Mouse (Mus musculus) lung, embryonic 14.5 days (tissue): ENCODE measurements around the gene Rnls. TPM values are rescaled to one million over a fixed set of nuclear protein-coding genes. Genes with fewer than 3 reads are reported as not detected.

ENCODE experiments used
- ATAC-seq: fragments of 200-750 bp; cut with Nextera tagmentation; 2 replicates; pipeline ENCODE4 v1.8.0; 2017; ENCODE audit warnings: mild to moderate bottlenecking, moderate TSS enrichment, moderate library complexity; ENCODE audit not compliant: insufficient read depth
- DNase-seq: peaks from one replicate; pipeline ENCODE4 v3.0.0-alpha.2; 2015
- H3K27ac ChIP-seq: fragments of 300-500 bp; sonication (generic); 2 replicates; pipeline ENCODE4 v1.5.1; 2014; ENCODE audit warnings: low read depth, mild to moderate bottlenecking, moderate library complexity
- H3K27me3 ChIP-seq: fragments of 300-500 bp; sonication (generic); 2 replicates; pipeline ENCODE4 v1.6.1; 2014; ENCODE audit warnings: low read length, control low read depth; ENCODE audit not compliant: insufficient read depth
- H3K36me3 ChIP-seq: fragments of 300-500 bp; sonication (generic); 2 replicates; pipeline ENCODE4 v1.6.1; 2014; ENCODE audit warnings: control low read depth; ENCODE audit not compliant: insufficient read depth
- H3K4me1 ChIP-seq: fragments of 300-500 bp; sonication (generic); 2 replicates; pipeline ENCODE4 v1.6.1; 2014; ENCODE audit warnings: antibody characterized with exemption, control low read depth; ENCODE audit not compliant: insufficient read depth
- H3K4me2 ChIP-seq: fragments of 300-500 bp; sonication (generic); 2 replicates; pipeline ENCODE4 v1.6.1; 2014; ENCODE audit warnings: mild to moderate bottlenecking
- H3K4me3 ChIP-seq: fragments of 300-500 bp; sonication (generic); 2 replicates; pipeline ENCODE4 v1.5.1; 2014; ENCODE audit warnings: low read depth, low read length
- H3K9ac ChIP-seq: fragments of 300-500 bp; sonication (generic); 2 replicates; pipeline ENCODE4 v1.6.1; 2014
- H3K9me3 ChIP-seq: fragments of 300-500 bp; sonication (generic); 2 replicates; pipeline ENCODE4 v1.6.1; 2016; ENCODE audit warnings: low read depth, low read length, control low read depth
- CTCF ChIP-seq: IDR thresholded peaks from 2 replicates; pipeline ENCODE4 v1.5.1; 2016; ENCODE audit warnings: antibody characterized with exemption, low read depth
- WGBS: fragments of 180-500 bp; shearing (Covaris S2); extraction: QIAGEN DNeasy Blood & Tissue Kit; methylation state at CpG from one replicate; pipeline ENCODE4 v1.1.7; 2014; 5-methylcytosine and 5-hydroxymethylcytosine counted together
- microRNA-seq: library from miRNA; unstranded; fragments of <30 nt; microRNA quantifications from one replicate; pipeline ENCODE4, GENCODE M21; 2016; ENCODE audit warnings: borderline number of aligned reads
- polyA plus RNA-seq: library from polyadenylated mRNA; unstranded; fragments of >200 nt; fragmentation: Nextera tagmentation; extraction: Ambion mirVana; gene quantifications from 2 replicates; pipeline ENCODE4 v1.2.1, GENCODE M21; 2014

Gene Rnls
- polyA plus RNA-seq, 1 experiment from 2014 or later: 6.6 TPM

- no peaks in the 10 kb centered on the region for H3K27me3 ChIP-seq
- no peak overlapping the region for H3K27ac ChIP-seq
- DNase-seq: peak; percentile 54
- H3K4me3 ChIP-seq: no peak overlapping the region
- H3K4me2 ChIP-seq: no peak overlapping the region
- no peak for TF ChIP-seq CTCF
- no peaks in the 10 kb centered on the region for H3K36me3 ChIP-seq
- H3K4me1 ChIP-seq: peaks cover 10% of the 10 kb centered on the region
- no peaks in the 10 kb centered on the region for H3K9me3 ChIP-seq
- ATAC-seq: no peak
- 50% methylated on average over 4 of the region's 4 CpGs for WGBS
- H3K9ac ChIP-seq: no peak overlapping the region
Measured at GRCm38 (mm10) chr19:33100031-33100430, 292.1 kb downstream of the Rnls start.

GRCm38 (mm10) chr19:33099201-33099788 lies 292.8 kb downstream of the Rnls start:
- no peaks in the 10 kb centered on the region for H3K36me3 ChIP-seq
- H3K4me3 ChIP-seq: no peak overlapping the region
- WGBS: 64% methylated on average over 9 of the region's 9 CpGs
- no peak overlapping the region for H3K27ac ChIP-seq
- no peak overlapping the region for H3K4me2 ChIP-seq
- DNase-seq (no peak), ATAC-seq (no peak)
- H3K9me3 ChIP-seq: no peaks in the 10 kb centered on the region
- TF ChIP-seq CTCF: no peak
- no peaks in the 10 kb centered on the region for H3K27me3 ChIP-seq
- H3K4me1 ChIP-seq: peaks cover 10% of the 10 kb centered on the region
- no peak overlapping the region for H3K9ac ChIP-seq

- Histone ChIP-seq H3K4me1 (peaks cover 10% of the 10 kb centered on the region), H3K4me3 (no peak overlapping the region), H3K4me2 (no peak overlapping the region), H3K27ac (no peak overlapping the region), H3K9me3 (no peaks in the 10 kb centered on the region), H3K36me3 (no peaks in the 10 kb centered on the region), H3K27me3 (no peaks in the 10 kb centered on the region), H3K9ac (no peak overlapping the region)
- ATAC-seq (no peak), DNase-seq (no peak)
- WGBS: 36% methylated on average over 3 of the region's 3 CpGs
- no peak for TF ChIP-seq CTCF
Measured at GRCm38 (mm10) chr19:33097691-33098090, 294.4 kb downstream of the Rnls start.

- ATAC-seq (no peak), DNase-seq (no peak)
- H3K9ac ChIP-seq: no peak overlapping the region
- no peak overlapping the region for H3K4me3 ChIP-seq
- H3K27me3 ChIP-seq: no peaks in the 10 kb centered on the region
- peaks cover under 1% of the 10 kb centered on the region for H3K4me1 ChIP-seq
- H3K27ac ChIP-seq: no peak overlapping the region
- H3K36me3 ChIP-seq: no peaks in the 10 kb centered on the region
- 95% methylated on average over 5 of the region's 5 CpGs for WGBS
- H3K9me3 ChIP-seq: no peaks in the 10 kb centered on the region
- TF ChIP-seq CTCF: no peak
- H3K4me2 ChIP-seq: no peak overlapping the region
Measured at GRCm38 (mm10) chr19:33096581-33096980, 295.5 kb downstream of the Rnls start.

GRCm38 (mm10) chr19:33092575-33092974 lies 299.5 kb downstream of the Rnls start:
- no peak for DNase-seq
- Histone ChIP-seq H3K36me3 (no peaks in the 10 kb centered on the region), H3K9ac (no peak overlapping the region), H3K9me3 (no peaks in the 10 kb centered on the region), H3K4me3 (no peak overlapping the region), H3K4me2 (no peak overlapping the region), H3K4me1 (no peaks in the 10 kb centered on the region), H3K27me3 (no peaks in the 10 kb centered on the region), H3K27ac (no peak overlapping the region)
- TF ChIP-seq CTCF: no peak
- no peak for ATAC-seq

GRCm38 (mm10) chr19:33091324-33091723 lies 300.8 kb downstream of the Rnls start:
- Histone ChIP-seq H3K9ac (no peak overlapping the region), H3K27ac (no peak overlapping the region), H3K4me1 (no peaks in the 10 kb centered on the region), H3K36me3 (no peaks in the 10 kb centered on the region), H3K4me2 (no peak overlapping the region), H3K27me3 (no peaks in the 10 kb centered on the region), H3K4me3 (no peak overlapping the region), H3K9me3 (no peaks in the 10 kb centered on the region)
- no peak for TF ChIP-seq CTCF
- DNase-seq (no peak), ATAC-seq (no peak)
- 23% methylated on average over 3 of the region's 3 CpGs for WGBS

- H3K4me2 ChIP-seq: no peak overlapping the region
- no peaks in the 10 kb centered on the region for H3K9me3 ChIP-seq
- no peak overlapping the region for H3K9ac ChIP-seq
- H3K4me3 ChIP-seq: no peak overlapping the region
- no peaks in the 10 kb centered on the region for H3K4me1 ChIP-seq
- no peaks in the 10 kb centered on the region for H3K27me3 ChIP-seq
- ATAC-seq (no peak), DNase-seq (no peak)
- no peak for TF ChIP-seq CTCF
- H3K36me3 ChIP-seq: no peaks in the 10 kb centered on the region
- 63% methylated on average over 2 of the region's 2 CpGs for WGBS
- H3K27ac ChIP-seq: no peak overlapping the region
Measured at GRCm38 (mm10) chr19:33088868-33089267, 303.2 kb downstream of the Rnls start.

- H3K27ac ChIP-seq: no peak overlapping the region
- no peak for TF ChIP-seq CTCF
- 68% methylated on average over 4 of the region's 4 CpGs for WGBS
- H3K36me3 ChIP-seq: no peaks in the 10 kb centered on the region
- no peak for DNase-seq
- H3K4me2 ChIP-seq: no peak overlapping the region
- no peaks in the 10 kb centered on the region for H3K27me3 ChIP-seq
- H3K9ac ChIP-seq: no peak overlapping the region
- H3K4me3 ChIP-seq: no peak overlapping the region
- no peak for ATAC-seq
- no peaks in the 10 kb centered on the region for H3K9me3 ChIP-seq
- no peaks in the 10 kb centered on the region for H3K4me1 ChIP-seq
Measured at GRCm38 (mm10) chr19:33087961-33088360, 304.1 kb downstream of the Rnls start.

Small RNA genes within 50 kb of the gene (microRNA-seq; reads per million reads assigned to microRNA genes)
- gene Mir3970: 7.1 reads per million, percentile 22 among the genes with 10 or more reads in this experiment

Other genes starting within 250 kb of the Rnls start
- not detected in 2 replicates for gene Lipo4, start 125.5 kb upstream of the Rnls start, polyA plus RNA-seq
- not detected in 2 replicates for gene Gm8978, start 233.0 kb upstream of the Rnls start, polyA plus RNA-seq